Mouse (Mus musculus) right cerebral cortex, adult 2 months (tissue): Measurements from ENCODE around the gene Hint1.
"Not testable (repeated sequence)": the region's sequence is repeated elsewhere in the genome, so short reads cannot be mapped to it uniquely, and the experiment has no call there.

Experiments used
- DNase-seq, 2 experiments: peaks; one replicate each; pipeline ENCODE4 v3.0.0; 2021 to 2022; ENCODE audit warnings: low spot score in 2 of 2

Gene Hint1

GRCm38 (mm10) chr11:54896646-54897045 lies 30.5 kb downstream of the Hint1 start:
- not testable (repeated sequence) for DNase-seq

- DNase-seq, result no peak
These were observed 31.3 kb downstream of the Hint1 start for GRCm38 (mm10) chr11:54897470-54897869.

GRCm38 (mm10) chr11:54899657-54900056 lies 33.5 kb downstream of the Hint1 start:
- no peak for DNase-seq

GRCm38 (mm10) chr11:54902333-54903323 lies 36.4 kb downstream of the Hint1 start, which contains the start of gene Gpx3:
Gpx3 (plus strand) TSS chr11:54902453.
- DNase-seq, result peak; percentile 37 to 46

- no peak for DNase-seq
These were observed 37.2 kb downstream of the Hint1 start for GRCm38 (mm10) chr11:54903339-54903738.

- no peak for DNase-seq
These were observed 37.9 kb downstream of the Hint1 start for GRCm38 (mm10) chr11:54903940-54904706.

- DNase-seq, result no peak
These were observed 38.9 kb downstream of the Hint1 start for GRCm38 (mm10) chr11:54905086-54905485.

GRCm38 (mm10) chr11:54905931-54906330 lies 39.7 kb downstream of the Hint1 start:
- DNase-seq, result no peak

- no peak for DNase-seq
These were observed 40.3 kb downstream of the Hint1 start for GRCm38 (mm10) chr11:54906466-54906865.

- DNase-seq, result no peak
These were observed 41.1 kb downstream of the Hint1 start for GRCm38 (mm10) chr11:54907259-54907658.

- no peak for DNase-seq
These were observed 43.1 kb downstream of the Hint1 start for GRCm38 (mm10) chr11:54909273-54909672.

- no peak for DNase-seq
These were observed 44.0 kb downstream of the Hint1 start for GRCm38 (mm10) chr11:54910081-54910665.

- no peak for DNase-seq
These were observed 45.0 kb downstream of the Hint1 start for GRCm38 (mm10) chr11:54911201-54911600.

- no peak for DNase-seq
These were observed 45.7 kb downstream of the Hint1 start for GRCm38 (mm10) chr11:54911671-54912502.

- DNase-seq, result no peak
These were observed 46.5 kb downstream of the Hint1 start for GRCm38 (mm10) chr11:54912503-54913316.

GRCm38 (mm10) chr11:54913841-54914240 lies 47.7 kb downstream of the Hint1 start:
- no peak for DNase-seq

GRCm38 (mm10) chr11:54917461-54917860 lies 51.3 kb downstream of the Hint1 start:
- DNase-seq, result no peak

GRCm38 (mm10) chr11:54918273-54918672 lies 52.1 kb downstream of the Hint1 start:
- no peak for DNase-seq
